Mouse (Mus musculus) liver, embryonic 11.5 days (tissue): ENCODE results near the gene H1fnt. TPM values are rescaled to one million over a fixed set of nuclear protein-coding genes. Genes with fewer than 3 reads are reported as not detected.

Source experiments
- ATAC-seq: fragments of 200-750 bp; cut with Nextera tagmentation; replicated peaks from 2 replicates; pipeline ENCODE4 v1.8.0; 2017; ENCODE audit warnings: moderate number of reproducible peaks, mild to moderate bottlenecking, moderate TSS enrichment, moderate library complexity; ENCODE audit not compliant: low FRiP score
- DNase-seq: peaks from one replicate; pipeline ENCODE4 v3.0.0-alpha.2; 2017; ENCODE audit warnings: low spot score
- H3K27ac ChIP-seq: fragments of 300-500 bp; sonication (generic); 2 replicates; pipeline ENCODE4 v1.5.1; 2014; ENCODE audit warnings: mild to moderate bottlenecking, low read depth, low read length, control low read depth
- H3K27me3 ChIP-seq: fragments of 300-500 bp; sonication (generic); replicated peaks from 2 replicates; pipeline ENCODE4 v1.6.1; 2014; ENCODE audit warnings: low read length, mixed read lengths; ENCODE audit not compliant: control insufficient read depth, insufficient read depth
- H3K36me3 ChIP-seq: fragments of 300-500 bp; sonication (generic); 2 replicates; pipeline ENCODE4 v1.6.1; 2014; ENCODE audit warnings: mild to moderate bottlenecking, low read length, moderate library complexity, mixed read lengths; ENCODE audit not compliant: control insufficient read depth, insufficient read depth
- H3K4me1 ChIP-seq: fragments of 300-500 bp; sonication (generic); replicated peaks from 2 replicates; pipeline ENCODE4 v1.6.1; 2014; ENCODE audit warnings: low read length, mixed read lengths; ENCODE audit not compliant: control insufficient read depth, insufficient read depth
- H3K4me2 ChIP-seq: fragments of 300-500 bp; sonication (generic); 2 replicates; pipeline ENCODE4 v1.6.1; 2014; ENCODE audit warnings: mild to moderate bottlenecking, control low read depth, moderate library complexity
- H3K4me3 ChIP-seq: fragments of 300-500 bp; sonication (generic); 2 replicates; pipeline ENCODE4 v1.5.1; 2014; ENCODE audit warnings: low read depth, low read length, control low read depth
- H3K9ac ChIP-seq: fragments of 300-500 bp; sonication (generic); 2 replicates; pipeline ENCODE4 v1.6.1; 2014; ENCODE audit warnings: low read depth, low read length, control low read depth
- H3K9me3 ChIP-seq: fragments of 300-500 bp; sonication (generic); 2 replicates; pipeline ENCODE4 v1.6.1; 2016; ENCODE audit warnings: low read length, inconsistent platforms, mixed read lengths; ENCODE audit not compliant: control insufficient read depth
- WGBS: fragments of 180-500 bp; shearing (Covaris S2); extraction: QIAGEN DNeasy Blood & Tissue Kit; methylation state at CpG from one replicate; pipeline ENCODE4 v1.1.7; 2014; 5-methylcytosine and 5-hydroxymethylcytosine counted together
- polyA plus RNA-seq: library from polyadenylated mRNA; unstranded; fragments of >200 nt; fragmentation: Nextera tagmentation; extraction: Ambion mirVana; gene quantifications from 2 replicates; pipeline ENCODE4 v1.2.1, GENCODE M21; 2014

H1fnt gene
- polyA plus RNA-seq, 1 experiment from 2014 or later = not detected

GRCm38 (mm10) chr15:98226096-98226495, 31.0 kb downstream of the H1fnt start:
- no peaks in the 10 kb centered on the region for H3K9me3 ChIP-seq
- no peak for DNase-seq
- no peaks in the 10 kb centered on the region for H3K4me1 ChIP-seq
- H3K36me3 ChIP-seq = no peaks in the 10 kb centered on the region
- no peak overlapping the region for H3K4me3 ChIP-seq
- H3K9ac ChIP-seq = no peak overlapping the region
- H3K27me3 ChIP-seq = no peaks in the 10 kb centered on the region
- no peak for ATAC-seq
- no peak overlapping the region for H3K27ac ChIP-seq
- H3K4me2 ChIP-seq = no peak overlapping the region
- 67% methylated on average over 7 of the region's 7 CpGs for WGBS

GRCm38 (mm10) chr15:98225610-98226009, 31.5 kb downstream of the H1fnt start:
- no peaks in the 10 kb centered on the region for H3K27me3 ChIP-seq
- no peak overlapping the region for H3K4me3 ChIP-seq
- H3K27ac ChIP-seq = no peak overlapping the region
- no peak overlapping the region for H3K9ac ChIP-seq
- H3K4me2 ChIP-seq = no peak overlapping the region
- no peak for DNase-seq
- no peak for ATAC-seq
- 45% methylated on average over 16 of the region's 16 CpGs for WGBS
- H3K4me1 ChIP-seq = no peaks in the 10 kb centered on the region
- H3K36me3 ChIP-seq = no peaks in the 10 kb centered on the region
- no peaks in the 10 kb centered on the region for H3K9me3 ChIP-seq

GRCm38 (mm10) chr15:98222377-98222776, 34.7 kb downstream of the H1fnt start:
- no peaks in the 10 kb centered on the region for H3K9me3 ChIP-seq
- no peaks in the 10 kb centered on the region for H3K36me3 ChIP-seq
- H3K4me2 ChIP-seq = no peak overlapping the region
- no peaks in the 10 kb centered on the region for H3K4me1 ChIP-seq
- no peak overlapping the region for H3K27ac ChIP-seq
- no peak overlapping the region for H3K4me3 ChIP-seq
- no peaks in the 10 kb centered on the region for H3K27me3 ChIP-seq
- no peak for DNase-seq
- H3K9ac ChIP-seq = no peak overlapping the region
- ATAC-seq = no peak

- no peaks in the 10 kb centered on the region for H3K27me3 ChIP-seq
These were observed 36.2 kb downstream of the H1fnt start, which contains the start of the genes Gm44579 and Olfr287 for GRCm38 (mm10) chr15:98220877-98221276. Gene Gm44579 (minus strand): TSS chr15:98220977. Gene Olfr287 (minus strand): TSS chr15:98221056.

GRCm38 (mm10) chr15:98214130-98214529, 43.0 kb downstream of the H1fnt start:
- DNase-seq (no peak), ATAC-seq (no peak)
- H3K9ac ChIP-seq = no peak overlapping the region
- H3K36me3 ChIP-seq = no peaks in the 10 kb centered on the region
- 50% methylated on average over 5 of the region's 5 CpGs for WGBS
- no peaks in the 10 kb centered on the region for H3K9me3 ChIP-seq
- no peak overlapping the region for H3K4me2 ChIP-seq
- H3K4me1 ChIP-seq = no peaks in the 10 kb centered on the region
- no peaks in the 10 kb centered on the region for H3K27me3 ChIP-seq
- H3K27ac ChIP-seq = no peak overlapping the region
- no peak overlapping the region for H3K4me3 ChIP-seq

More at GRCm38 (mm10) chr15:98220877-98221276, 36.2 kb downstream of the H1fnt start, which contains the start of the genes Gm44579 and Olfr287:
- no peak for DNase-seq
- WGBS = 61% methylated on average over 4 of the region's 4 CpGs
- Histone ChIP-seq H3K4me1 (no peaks in the 10 kb centered on the region), H3K27ac (no peak within 1 kb of the TSS), H3K4me2 (no peak within 1 kb of the TSS), H3K4me3 (no peak within 1 kb of the TSS), H3K9ac (no peak within 1 kb of the TSS), H3K36me3 (no peaks in the 10 kb centered on the region), H3K9me3 (no peaks in the 10 kb centered on the region)
- ATAC-seq = no peak

GRCm38 (mm10) chr15:98213336-98213870, 43.7 kb downstream of the H1fnt start:
- Histone ChIP-seq H3K4me1 (no peaks in the 10 kb centered on the region), H3K27me3 (no peaks in the 10 kb centered on the region), H3K36me3 (no peaks in the 10 kb centered on the region), H3K9ac (no peak overlapping the region), H3K27ac (no peak overlapping the region), H3K4me3 (no peak overlapping the region), H3K9me3 (no peaks in the 10 kb centered on the region), H3K4me2 (no peak overlapping the region)
- DNase-seq = no peak
- WGBS = 63% methylated on average over 5 of the region's 5 CpGs
- no peak for ATAC-seq

GRCm38 (mm10) chr15:98209676-98210075, 47.4 kb downstream of the H1fnt start:
- no peak for DNase-seq
- ATAC-seq = no peak
- H3K27ac ChIP-seq = no peak overlapping the region
- WGBS = 60% methylated on average over 7 of the region's 7 CpGs
- H3K4me3 ChIP-seq = no peak overlapping the region
- no peaks in the 10 kb centered on the region for H3K27me3 ChIP-seq
- H3K4me2 ChIP-seq = no peak overlapping the region
- no peaks in the 10 kb centered on the region for H3K4me1 ChIP-seq
- no peaks in the 10 kb centered on the region for H3K36me3 ChIP-seq
- no peaks in the 10 kb centered on the region for H3K9me3 ChIP-seq
- no peak overlapping the region for H3K9ac ChIP-seq

Other genes starting within 250 kb of the H1fnt start
- gene Pfkm, start 164.7 kb downstream of the H1fnt start, polyA plus RNA-seq = 37.2 and 42.5 TPM in 2 replicates
- gene Senp1, start 163.5 kb downstream of the H1fnt start, polyA plus RNA-seq = 37.9 and 38.6 TPM in 2 replicates
- gene Asb8, start 91.7 kb downstream of the H1fnt start, polyA plus RNA-seq = 37.2 and 42.5 TPM in 2 replicates
- not detected in 2 replicates for gene Ccdc184, start 90.1 kb downstream of the H1fnt start, polyA plus RNA-seq
- gene Olfr288, start 61.8 kb downstream of the H1fnt start, polyA plus RNA-seq = not detected in 2 replicates
- not detected in 2 replicates for gene Gm44579, start 36.3 kb downstream of the H1fnt start, polyA plus RNA-seq
- gene Olfr287, start 36.2 kb downstream of the H1fnt start, polyA plus RNA-seq = not detected in 2 replicates
- gene Olfr286, start 22.8 kb downstream of the H1fnt start, polyA plus RNA-seq = not detected in 2 replicates
- gene Zfp641, start 38.9 kb upstream of the H1fnt start, polyA plus RNA-seq = 0.18 and 0.27 TPM in 2 replicates
- gene Olfr285, start 60.1 kb upstream of the H1fnt start, polyA plus RNA-seq = not detected in 2 replicates
- not detected in 2 replicates for gene Olfr284, start 83.7 kb upstream of the H1fnt start, polyA plus RNA-seq
- gene Olfr283, start 123.7 kb upstream of the H1fnt start, polyA plus RNA-seq = not detected in 2 replicates
- gene Olfr282, start 173.9 kb upstream of the H1fnt start, polyA plus RNA-seq = not detected in 2 replicates
- gene Olfr281, start 195.3 kb upstream of the H1fnt start, polyA plus RNA-seq = not detected in 2 replicates
- not detected in 2 replicates for gene OR5BS1P, start 212.6 kb upstream of the H1fnt start, polyA plus RNA-seq
- not detected in 2 replicates for gene Lalba, start 225.4 kb upstream of the H1fnt start, polyA plus RNA-seq
- not detected in 2 replicates for gene Olfr279, start 235.1 kb upstream of the H1fnt start, polyA plus RNA-seq